Mouse (Mus musculus) ES-Bruce4 (cell line): ENCODE results near the gene Bicdl2. TPM values are rescaled to one million over a fixed set of nuclear protein-coding genes. Genes with fewer than 3 reads are reported as not detected.

Source experiments
- H3K27ac ChIP-seq: 2 replicates; pipeline ENCODE4 v1.5.1; 2012; ENCODE audit warnings: low read length, inconsistent platforms; ENCODE audit not compliant: insufficient read depth
- H3K27me3 ChIP-seq: 2 replicates; pipeline ENCODE4 v1.6.1; 2012; ENCODE audit warnings: mild to moderate bottlenecking, low read length, inconsistent platforms; ENCODE audit not compliant: control insufficient read depth, poor library complexity, insufficient read depth, severe bottlenecking
- H3K36me3 ChIP-seq: 2 replicates; pipeline ENCODE4 v1.6.1; 2012; ENCODE audit warnings: inconsistent platforms, mild to moderate bottlenecking, low read length, moderate library complexity; ENCODE audit not compliant: control insufficient read depth, poor library complexity, insufficient read depth, severe bottlenecking
- H3K4me1 ChIP-seq: one replicate; pipeline ENCODE4 v1.8.1; 2011; ENCODE audit warnings: low read length; ENCODE audit not compliant: control insufficient read depth, insufficient read depth
- H3K4me3 ChIP-seq: 2 replicates; pipeline ENCODE4 v1.5.1; 2011; ENCODE audit warnings: low read depth, mild to moderate bottlenecking, low read length
- H3K9ac ChIP-seq: 2 replicates; pipeline ENCODE4 v1.6.1; 2012; ENCODE audit warnings: low read depth, mild to moderate bottlenecking, inconsistent platforms; ENCODE audit not compliant: poor library complexity, severe bottlenecking
- H3K9me3 ChIP-seq: replicated peaks from 2 replicates; pipeline ENCODE4 v1.6.1; 2012; ENCODE audit warnings: mild to moderate bottlenecking, low read length, inconsistent platforms; ENCODE audit not compliant: control insufficient read depth, poor library complexity, insufficient read depth, severe bottlenecking
- CTCF ChIP-seq: IDR thresholded peaks from one replicate; pipeline ENCODE4 v1.8.1; 2011; ENCODE audit warnings: low read depth, low read length
- EP300 ChIP-seq: IDR thresholded peaks from 2 replicates; pipeline ENCODE4 v1.6.1; 2011; ENCODE audit warnings: low read depth, low read length; ENCODE audit not compliant: insufficient read depth
- POLR2A ChIP-seq: IDR thresholded peaks from one replicate; pipeline ENCODE4 v1.8.1; 2011; ENCODE audit warnings: low read length; ENCODE audit not compliant: insufficient read depth
- polyA plus RNA-seq: library from polyadenylated mRNA; stranded (reverse); fragments of >200 nt; gene quantifications from 2 replicates; pipeline ENCODE4 v1.2.4, GENCODE M21; 2011; ENCODE audit warnings: low read depth; ENCODE audit not compliant: missing spikeins, insufficient read depth, insufficient read length

Bicdl2 gene
- polyA plus RNA-seq, 1 experiment = 2.9 TPM

DNA sequence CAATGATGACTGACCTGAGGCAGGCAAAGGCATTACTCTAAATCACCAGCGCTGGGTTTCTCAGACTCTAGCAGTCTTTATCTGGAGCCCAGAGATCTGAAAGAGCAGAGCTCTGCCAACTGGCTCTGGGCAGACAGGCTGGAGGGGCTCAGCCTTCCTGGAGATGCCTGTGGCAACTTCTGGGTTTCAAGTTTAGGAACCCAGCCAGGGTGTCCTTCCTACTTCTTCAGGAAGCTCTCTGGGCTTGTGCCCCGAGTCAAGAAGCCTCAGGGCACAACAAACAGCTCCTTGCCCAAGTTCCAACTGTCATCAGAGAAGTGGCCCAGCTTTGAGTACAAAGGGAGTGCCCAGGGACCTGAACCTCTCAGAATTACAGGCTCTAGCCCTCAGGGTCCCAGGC is 5.9 kb upstream of the Bicdl2 start:
- Histone ChIP-seq H3K27ac (no peak overlapping the region), H3K27me3 (no peaks in the 10 kb centered on the region), H3K4me3 (no peak overlapping the region), H3K4me1 (no peaks in the 10 kb centered on the region), H3K36me3 (no peaks in the 10 kb centered on the region), H3K9ac (no peak overlapping the region), H3K9me3 (no peaks in the 10 kb centered on the region)
- no peak for TF ChIP-seq CTCF
- TF ChIP-seq POLR2A = no peak
- TF ChIP-seq EP300 = no peak

- Histone ChIP-seq H3K4me3 (no peak overlapping the region), H3K9me3 (no peaks in the 10 kb centered on the region), H3K27ac (no peak overlapping the region), H3K4me1 (no peaks in the 10 kb centered on the region), H3K27me3 (no peaks in the 10 kb centered on the region), H3K9ac (no peak overlapping the region), H3K36me3 (no peaks in the 10 kb centered on the region)
- no peak for TF ChIP-seq CTCF
- TF ChIP-seq EP300 = no peak
- TF ChIP-seq POLR2A = no peak
These were observed 1.9 kb upstream of the Bicdl2 start for GRCm38 (mm10) chr17:23658450-23658849.

DNA sequence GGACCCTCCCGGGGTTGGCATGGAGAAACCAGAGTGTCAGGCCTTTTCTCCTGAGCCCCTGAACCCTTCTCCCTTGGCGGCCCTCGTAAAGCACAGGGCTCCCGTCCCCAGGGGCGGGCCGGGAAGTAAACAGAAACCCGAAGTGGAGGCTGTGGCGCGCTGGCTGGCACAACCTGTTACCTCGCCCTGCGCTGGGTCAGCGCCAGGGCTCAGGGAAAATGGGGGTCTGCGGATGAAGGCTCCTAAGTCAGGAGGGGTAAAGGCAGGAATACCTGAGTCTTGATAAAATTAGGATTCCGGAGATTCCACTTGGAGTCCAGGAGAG is 532 bp downstream of the Bicdl2 start:
- Histone ChIP-seq H3K27ac (no peak overlapping the region), H3K27me3 (no peaks in the 10 kb centered on the region)
- TF ChIP-seq POLR2A = no peak
- no peak for TF ChIP-seq EP300
- no peak for TF ChIP-seq CTCF

DNA sequence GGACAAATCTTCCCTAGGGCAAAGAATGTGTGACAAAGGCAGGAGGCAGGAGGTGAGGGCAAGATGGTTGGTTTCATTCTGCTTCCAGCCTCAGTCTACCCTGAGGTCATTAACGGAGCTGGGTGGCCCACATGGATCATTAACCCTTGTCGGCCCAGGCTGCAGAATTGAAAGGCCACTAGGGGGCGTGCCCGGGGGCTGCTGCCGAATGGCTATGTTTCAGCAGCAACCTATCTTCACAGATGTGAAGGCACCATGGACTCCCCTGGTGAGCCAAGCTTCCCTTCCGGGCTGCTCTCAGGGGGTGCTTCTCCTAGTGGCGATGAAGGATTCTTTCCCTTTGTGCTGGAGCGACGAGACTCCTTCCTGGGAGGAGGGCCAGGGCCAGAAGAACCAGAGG is 1.2 kb downstream of the Bicdl2 start:
- Histone ChIP-seq H3K9me3 (no peaks in the 10 kb centered on the region), H3K9ac (no peak overlapping the region), H3K4me1 (no peaks in the 10 kb centered on the region), H3K27me3 (no peaks in the 10 kb centered on the region), H3K27ac (no peak overlapping the region), H3K4me3 (no peak overlapping the region), H3K36me3 (no peaks in the 10 kb centered on the region)
- no peak for TF ChIP-seq EP300
- TF ChIP-seq CTCF = peak; percentile 76
- no peak for TF ChIP-seq POLR2A

More for the DNA sequence above, 532 bp downstream of the Bicdl2 start:
- Histone ChIP-seq H3K36me3 (no peaks in the 10 kb centered on the region), H3K4me3 (peak overlapping the region; percentile 69), H3K4me1 (no peaks in the 10 kb centered on the region), H3K9me3 (no peaks in the 10 kb centered on the region), H3K9ac (peak overlapping the region; percentile 11; the same call in 1 of the 2 replicates)

- H3K27me3 ChIP-seq = no peaks in the 10 kb centered on the region
- H3K9me3 ChIP-seq = no peaks in the 10 kb centered on the region
- no peaks in the 10 kb centered on the region for H3K4me1 ChIP-seq
- no peak overlapping the region for H3K9ac ChIP-seq
- TF ChIP-seq CTCF (peak; percentile 51), EP300 (no peak)
- H3K4me3 ChIP-seq = no peak overlapping the region
- no peak overlapping the region for H3K27ac ChIP-seq
- peaks cover 10% of the 10 kb centered on the region; the same call in 1 of the 2 replicates for H3K36me3 ChIP-seq
These were observed 4.3 kb downstream of the Bicdl2 start for GRCm38 (mm10) chr17:23664556-23665021.

DNA sequence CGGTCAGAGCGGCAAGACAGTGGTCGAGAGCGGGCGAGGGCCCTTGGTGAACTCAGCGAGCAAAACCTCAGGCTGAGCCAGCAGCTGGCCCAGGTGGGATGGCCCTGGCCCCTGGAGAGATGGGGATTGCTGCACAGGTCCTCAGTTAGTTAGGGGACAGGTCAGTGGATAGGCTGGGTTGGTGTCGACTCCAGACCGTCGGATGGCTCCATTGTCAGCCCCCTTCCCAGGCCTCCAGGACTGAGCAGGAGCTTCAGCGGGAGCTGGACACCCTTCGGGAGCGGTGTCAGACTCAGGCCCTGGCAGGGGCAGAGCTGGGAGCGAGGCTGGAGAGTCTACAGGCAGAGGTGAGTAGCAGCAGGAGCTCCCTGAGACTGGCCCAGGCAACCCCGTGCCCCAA is 5.2 kb downstream of the Bicdl2 start:
- TF ChIP-seq CTCF (no peak), POLR2A (no peak), EP300 (no peak)
- no peak overlapping the region for H3K4me3 ChIP-seq
- H3K27ac ChIP-seq = no peak overlapping the region
- peaks cover 3% of the 10 kb centered on the region for H3K4me1 ChIP-seq
- peaks cover 10% of the 10 kb centered on the region; the same call in 1 of the 2 replicates for H3K36me3 ChIP-seq
- H3K9ac ChIP-seq = no peak overlapping the region
- no peaks in the 10 kb centered on the region for H3K9me3 ChIP-seq
- no peaks in the 10 kb centered on the region for H3K27me3 ChIP-seq
